Mouse (Mus musculus) ES-Bruce4 (cell line): ENCODE data around the gene Kcnh8.

Source experiments
- CTCF ChIP-seq: IDR thresholded peaks from one replicate; pipeline ENCODE4 v1.8.1; 2011; ENCODE audit warnings: low read depth, low read length
- EP300 ChIP-seq: IDR thresholded peaks from 2 replicates; pipeline ENCODE4 v1.6.1; 2011; ENCODE audit warnings: low read depth, low read length; ENCODE audit not compliant: insufficient read depth
- POLR2A ChIP-seq: IDR thresholded peaks from one replicate; pipeline ENCODE4 v1.8.1; 2011; ENCODE audit warnings: low read length; ENCODE audit not compliant: insufficient read depth

DNA sequence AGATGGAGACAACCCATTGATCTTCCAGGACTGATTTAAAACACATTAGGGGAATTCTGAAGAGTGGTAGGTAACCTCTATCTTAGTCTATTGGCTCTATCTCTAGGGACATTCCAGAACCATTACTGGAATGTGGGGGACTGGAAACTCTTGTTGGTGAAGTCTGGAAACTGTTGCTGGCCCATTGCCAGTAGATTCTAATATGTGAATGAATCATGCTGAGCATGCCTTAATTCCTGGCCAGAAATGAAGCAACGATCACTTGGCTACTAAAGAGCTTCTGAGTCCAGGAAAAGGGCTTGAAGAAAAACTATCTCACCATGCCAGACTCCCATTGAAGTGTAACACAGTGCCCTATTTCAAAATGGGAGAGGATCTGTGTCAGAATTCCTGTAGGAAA lies 208.3 kb downstream of the Kcnh8 start:
- TF ChIP-seq POLR2A (no peak), CTCF (no peak), EP300 (no peak)
